Mouse (Mus musculus): ENCODE data around the gene Gna11. TPM values are rescaled to one million over a fixed set of nuclear protein-coding genes. Genes with fewer than 3 reads are reported as not detected.
A peak's percentile ranks its signal among the peaks of the same experiment; 100 is the strongest.

The Gna11 gene
- polyA plus RNA-seq, 1 experiment: 33.8 TPM

DNA sequence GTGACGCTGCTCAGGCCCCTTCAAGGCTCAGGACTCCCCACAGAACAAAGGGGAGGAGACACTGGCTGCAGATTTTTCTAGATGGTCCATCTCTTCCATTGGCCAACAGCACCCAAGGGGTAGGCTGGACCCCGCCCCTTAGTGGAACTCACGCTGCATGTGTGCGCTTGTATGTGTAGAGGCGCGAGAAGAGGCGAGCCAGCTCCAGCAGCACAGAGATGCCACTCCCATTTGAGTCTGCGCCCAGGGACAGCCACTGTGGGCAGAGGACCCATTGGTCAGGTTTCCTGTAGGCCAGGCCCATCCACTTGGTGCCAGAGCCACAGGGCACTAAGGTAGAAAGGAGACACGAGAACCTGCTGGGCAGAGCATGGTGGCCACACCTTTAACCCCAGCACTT, 54.0 kb downstream of the Gna11 start:
- TF ChIP-seq CTCF (IDR thresholded peaks at IDR 0.05; ENCODE audit: extremely low read depth, insufficient read depth, insufficient read length, insufficient replicate concordance) (no peak), POLR2A (IDR thresholded peaks at IDR 0.05; ENCODE audit: low read depth, low read length) (no peak)
- Histone ChIP-seq H3K36me3 (ENCODE audit: control insufficient read depth, insufficient read depth, low read length) (peaks cover 58% of the 10 kb centered on the region), H3K4me1 (ENCODE audit: control insufficient read depth, insufficient read depth, insufficient read length) (peaks cover 15% of the 10 kb centered on the region; the same call in 1 of the 2 replicates), H3K27ac (ENCODE audit: insufficient read depth, low read length) (no peak overlapping the region), H3K27me3 (ENCODE audit: control insufficient read depth, insufficient read depth, low read length) (no peaks in the 10 kb centered on the region), H3K4me3 (ENCODE audit: extremely low read depth, insufficient read depth, insufficient read length) (no peak overlapping the region)
- no peak for DNase-seq (ENCODE audit: low read depth in 1 of 2, low spot score in 2 of 2)
- 94% methylated on average over 9 of the region's 9 CpGs for WGBS

- no peak for DNase-seq (ENCODE audit: low read depth in 1 of 2, low spot score in 2 of 2)
- 91% methylated on average over 14 of the region's 14 CpGs for WGBS
Observed at GRCm38 (mm10) chr10:81489941-81490340, 55.0 kb downstream of the Gna11 start.

GRCm38 (mm10) chr10:81488081-81488480, 56.9 kb downstream of the Gna11 start:
- DNase-seq (ENCODE audit: low read depth in 1 of 2, low spot score in 2 of 2): no peak

More at GRCm38 (mm10) chr10:81489941-81490340, 55.0 kb downstream of the Gna11 start:
- H3K4me3 ChIP-seq (ENCODE audit: extremely low read depth, insufficient read depth, insufficient read length): no peak overlapping the region
- peaks cover 58% of the 10 kb centered on the region for H3K36me3 ChIP-seq (ENCODE audit: control insufficient read depth, insufficient read depth, low read length)
- no peaks in the 10 kb centered on the region for H3K27me3 ChIP-seq (ENCODE audit: control insufficient read depth, insufficient read depth, low read length)
- H3K27ac ChIP-seq (ENCODE audit: insufficient read depth, low read length): no peak overlapping the region
- TF ChIP-seq CTCF (IDR thresholded peaks at IDR 0.05; ENCODE audit: extremely low read depth, insufficient read depth, insufficient read length, insufficient replicate concordance): no peak
- TF ChIP-seq POLR2A (IDR thresholded peaks at IDR 0.05; ENCODE audit: low read depth, low read length): no peak
- peaks cover 7% of the 10 kb centered on the region; the same call in 1 of the 2 replicates for H3K4me1 ChIP-seq (ENCODE audit: control insufficient read depth, insufficient read depth, insufficient read length)

GRCm38 (mm10) chr10:81486496-81486895, 58.5 kb downstream of the Gna11 start:
- DNase-seq (ENCODE audit: low read depth in 1 of 2, low spot score in 2 of 2): no peak
- no peak for TF ChIP-seq POLR2A (IDR thresholded peaks at IDR 0.05; ENCODE audit: low read depth, low read length)
- no peak for TF ChIP-seq CTCF (IDR thresholded peaks at IDR 0.05; ENCODE audit: extremely low read depth, insufficient read depth, insufficient read length, insufficient replicate concordance)
- Histone ChIP-seq H3K4me3 (ENCODE audit: extremely low read depth, insufficient read depth, insufficient read length) (no peak overlapping the region), H3K27me3 (ENCODE audit: control insufficient read depth, insufficient read depth, low read length) (peaks cover 8% of the 10 kb centered on the region), H3K27ac (ENCODE audit: insufficient read depth, low read length) (no peak overlapping the region), H3K36me3 (ENCODE audit: control insufficient read depth, insufficient read depth, low read length) (peaks cover 46% of the 10 kb centered on the region), H3K4me1 (ENCODE audit: control insufficient read depth, insufficient read depth, insufficient read length) (peaks cover 5% of the 10 kb centered on the region; the same call in 1 of the 2 replicates)
- WGBS: 88% methylated on average over 10 of the region's 10 CpGs

More at GRCm38 (mm10) chr10:81488081-81488480, 56.9 kb downstream of the Gna11 start:
- WGBS: 91% methylated on average over 11 of the region's 11 CpGs
- H3K4me3 ChIP-seq (ENCODE audit: extremely low read depth, insufficient read depth, insufficient read length): no peak overlapping the region
- H3K27me3 ChIP-seq (ENCODE audit: control insufficient read depth, insufficient read depth, low read length): no peaks in the 10 kb centered on the region
- H3K4me1 ChIP-seq (ENCODE audit: control insufficient read depth, insufficient read depth, insufficient read length): no peaks in the 10 kb centered on the region
- no peak overlapping the region for H3K27ac ChIP-seq (ENCODE audit: insufficient read depth, low read length)
- H3K36me3 ChIP-seq (ENCODE audit: control insufficient read depth, insufficient read depth, low read length): peaks cover 58% of the 10 kb centered on the region
- TF ChIP-seq CTCF (IDR thresholded peaks at IDR 0.05; ENCODE audit: extremely low read depth, insufficient read depth, insufficient read length, insufficient replicate concordance) (no peak), POLR2A (IDR thresholded peaks at IDR 0.05; ENCODE audit: low read depth, low read length) (no peak)

DNA sequence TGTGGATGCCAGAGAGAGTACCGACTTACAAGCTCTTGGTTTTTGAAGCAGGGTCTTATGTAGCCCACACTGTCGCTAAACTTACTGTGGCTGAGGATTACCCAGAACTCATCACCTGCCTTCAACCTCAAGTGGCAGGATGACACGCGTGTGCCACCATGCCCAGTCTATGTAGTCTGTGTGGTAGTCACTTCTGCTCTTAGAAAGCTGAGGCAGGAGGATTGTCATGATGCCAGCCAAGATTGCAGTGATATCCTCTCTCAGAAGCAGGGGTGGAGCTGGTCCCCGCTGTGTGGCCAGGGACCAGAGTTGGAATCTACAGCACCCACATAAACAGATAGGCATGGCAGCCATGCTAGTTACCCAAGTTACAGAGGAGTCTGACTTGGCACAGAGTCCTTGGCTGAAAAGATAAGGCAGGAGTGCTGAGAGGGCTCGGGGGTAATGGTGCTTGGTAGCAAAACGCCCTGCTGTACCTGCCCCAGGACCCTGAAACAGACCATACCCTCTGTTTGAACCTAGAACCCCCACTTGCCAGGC, 59.4 kb downstream of the Gna11 start:
- Histone ChIP-seq H3K4me3 (ENCODE audit: extremely low read depth, insufficient read depth, insufficient read length) (no peak overlapping the region), H3K27ac (ENCODE audit: insufficient read depth, low read length) (no peak overlapping the region), H3K27me3 (ENCODE audit: control insufficient read depth, insufficient read depth, low read length) (peaks cover 8% of the 10 kb centered on the region), H3K36me3 (ENCODE audit: control insufficient read depth, insufficient read depth, low read length) (peaks cover 37% of the 10 kb centered on the region), H3K4me1 (ENCODE audit: control insufficient read depth, insufficient read depth, insufficient read length) (peaks cover 5% of the 10 kb centered on the region; the same call in 1 of the 2 replicates)
- DNase-seq (ENCODE audit: low read depth in 1 of 2, low spot score in 2 of 2): no peak
- TF ChIP-seq POLR2A (IDR thresholded peaks at IDR 0.05; ENCODE audit: low read depth, low read length) (no peak), CTCF (IDR thresholded peaks at IDR 0.05; ENCODE audit: extremely low read depth, insufficient read depth, insufficient read length, insufficient replicate concordance) (no peak)
- 74% methylated on average over 7 of the region's 7 CpGs for WGBS

- 8% methylated on average over 2 of the region's 2 CpGs for WGBS
- Histone ChIP-seq H3K4me3 (ENCODE audit: extremely low read depth, insufficient read depth, insufficient read length) (no peak overlapping the region), H3K27me3 (ENCODE audit: control insufficient read depth, insufficient read depth, low read length) (peaks cover 8% of the 10 kb centered on the region), H3K36me3 (ENCODE audit: control insufficient read depth, insufficient read depth, low read length) (peaks cover 34% of the 10 kb centered on the region), H3K27ac (ENCODE audit: insufficient read depth, low read length) (no peak overlapping the region), H3K4me1 (ENCODE audit: control insufficient read depth, insufficient read depth, insufficient read length) (peaks cover 5% of the 10 kb centered on the region; the same call in 1 of the 2 replicates)
- no peak for DNase-seq (ENCODE audit: low read depth in 1 of 2, low spot score in 2 of 2)
- TF ChIP-seq POLR2A (IDR thresholded peaks at IDR 0.05; ENCODE audit: low read depth, low read length) (no peak), CTCF (IDR thresholded peaks at IDR 0.05; ENCODE audit: extremely low read depth, insufficient read depth, insufficient read length, insufficient replicate concordance) (peak; percentile 23; the same call in 1 of the 2 replicates)
Observed at GRCm38 (mm10) chr10:81485060-81485449, 59.9 kb downstream of the Gna11 start.

DNA sequence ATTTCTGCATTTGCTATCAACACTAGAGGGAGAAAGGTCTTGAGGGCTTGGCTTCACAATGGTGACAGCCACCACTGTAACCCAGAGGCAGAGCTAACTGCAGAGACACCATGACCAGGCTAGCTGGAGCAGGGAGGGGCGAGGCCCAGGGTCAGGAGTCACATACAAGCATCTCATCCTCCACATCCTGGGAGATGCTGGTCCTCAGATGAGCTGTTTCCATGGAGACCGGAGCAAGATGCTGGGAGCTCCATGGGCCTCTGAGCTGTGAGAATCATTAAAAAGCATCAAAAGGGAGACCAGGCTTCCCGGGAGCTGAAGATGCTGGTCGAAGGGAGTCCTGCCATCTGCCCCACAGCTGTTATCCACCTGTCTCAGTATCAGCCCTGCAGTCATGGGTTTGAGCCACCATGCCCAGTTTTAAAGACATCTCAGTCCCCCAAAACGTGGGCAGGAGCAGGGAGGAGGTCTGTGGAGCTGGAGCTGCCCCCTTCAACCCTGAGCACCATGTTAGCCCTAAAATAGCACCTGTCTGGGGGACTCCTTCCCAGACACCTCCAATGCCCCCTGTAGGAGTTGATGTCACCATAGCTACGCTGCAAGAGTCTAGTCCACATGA, 60.4 kb downstream of the Gna11 start:
- 63% methylated on average over 6 of the region's 6 CpGs for WGBS
- TF ChIP-seq POLR2A (IDR thresholded peaks at IDR 0.05; ENCODE audit: low read depth, low read length): no peak
- no peak for TF ChIP-seq CTCF (IDR thresholded peaks at IDR 0.05; ENCODE audit: extremely low read depth, insufficient read depth, insufficient read length, insufficient replicate concordance)
- no peak for DNase-seq (ENCODE audit: low read depth in 1 of 2, low spot score in 2 of 2)
- peaks cover 5% of the 10 kb centered on the region; the same call in 1 of the 2 replicates for H3K4me1 ChIP-seq (ENCODE audit: control insufficient read depth, insufficient read depth, insufficient read length)
- peaks cover 8% of the 10 kb centered on the region for H3K27me3 ChIP-seq (ENCODE audit: control insufficient read depth, insufficient read depth, low read length)
- peaks cover 28% of the 10 kb centered on the region for H3K36me3 ChIP-seq (ENCODE audit: control insufficient read depth, insufficient read depth, low read length)
- no peak overlapping the region for H3K4me3 ChIP-seq (ENCODE audit: extremely low read depth, insufficient read depth, insufficient read length)
- no peak overlapping the region for H3K27ac ChIP-seq (ENCODE audit: insufficient read depth, low read length)
